10 mouse cellular contexts compared by ENCODE assay signal in the genomic region with DNA sequence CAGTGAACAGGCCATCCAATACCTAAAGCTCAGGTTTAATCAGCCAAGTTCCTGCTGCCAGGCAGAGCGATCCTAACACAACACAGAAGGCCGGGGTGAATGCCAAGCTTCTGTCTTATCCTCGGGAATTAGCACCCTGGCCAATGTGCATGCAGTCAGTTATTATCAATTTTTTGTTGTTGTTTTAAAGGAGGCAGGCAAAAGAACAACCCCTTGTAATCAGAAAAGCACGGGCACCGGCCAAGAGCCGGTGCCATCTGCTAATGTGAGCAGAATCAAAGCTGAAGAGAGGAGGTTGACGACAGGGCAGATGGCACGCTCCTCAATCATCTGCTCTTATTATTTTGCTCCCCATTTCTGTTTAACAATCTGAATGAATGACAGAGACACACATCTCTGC.
DNase-seq lines count a peak whose midpoint lies in the region; ATAC-seq and TF ChIP-seq lines count a peak whose summit lies in the region.
"Had no signal": no experiment of that assay in that cellular context is flagged by ENCODE, and none has a peak within 500 bp of the region (broad histone marks: within the 10 kb centered on the region; RNA-seq: fewer than 3 reads in every experiment).

No protein-coding gene starts in this region.

- H3K4me3 ChIP-seq in midbrain, embryonic 15.5 days = no peak overlapping the region
- no peak overlapping the region for H3K4me3 ChIP-seq in midbrain, embryonic 11.5 days (ENCODE audit: low read depth, low read length)
- H3K4me3 ChIP-seq in forebrain, embryonic 15.5 days = no peak overlapping the region
- no peak overlapping the region for H3K4me3 ChIP-seq in hindbrain, postnatal 0 days (ENCODE audit: low read length)
- H3K4me3 ChIP-seq: lung, embryonic 15.5 days had no signal

- H3K4me1 ChIP-seq in midbrain, embryonic 15.5 days = peaks cover 28% of the 10 kb centered on the region
- H3K4me1 ChIP-seq in midbrain, embryonic 11.5 days (ENCODE audit: control insufficient read depth, insufficient read depth, low read length) = no peaks in the 10 kb centered on the region
- H3K4me1 ChIP-seq in forebrain, embryonic 15.5 days = peaks cover 42% of the 10 kb centered on the region
- H3K4me1 ChIP-seq in hindbrain, postnatal 0 days (ENCODE audit: insufficient read depth, low read length) = peaks cover 9% of the 10 kb centered on the region

- no peak for TF ChIP-seq CTCF in hindbrain, postnatal 0 days (IDR thresholded peaks at IDR 0.05; ENCODE audit: low read depth)

- no peaks in the 10 kb centered on the region for H3K27me3 ChIP-seq in midbrain, embryonic 15.5 days (replicated peaks)
- H3K27me3 ChIP-seq in midbrain, embryonic 11.5 days (ENCODE audit: control insufficient read depth, insufficient read depth, low read length) = no peaks in the 10 kb centered on the region
- no peaks in the 10 kb centered on the region for H3K27me3 ChIP-seq in forebrain, embryonic 15.5 days
- H3K27me3 ChIP-seq in hindbrain, postnatal 0 days (ENCODE audit: insufficient read depth, low read length) = no peaks in the 10 kb centered on the region
- H3K27me3 ChIP-seq: lung, embryonic 15.5 days had no signal

- H3K4me2 ChIP-seq in midbrain, embryonic 15.5 days = no peak overlapping the region
- no peak overlapping the region for H3K4me2 ChIP-seq in midbrain, embryonic 11.5 days
- no peak overlapping the region for H3K4me2 ChIP-seq in forebrain, embryonic 15.5 days (replicated peaks)
- H3K4me2 ChIP-seq in hindbrain, postnatal 0 days (ENCODE audit: low read depth, low read length) = peak overlapping the region; percentile 11; the same call in 1 of the 2 replicates
- H3K4me2 ChIP-seq: lung, embryonic 15.5 days had no signal

- peak overlapping the region; percentile 45; the same call in 1 of the 2 replicates for H3K27ac ChIP-seq in midbrain, embryonic 15.5 days
- no peak overlapping the region for H3K27ac ChIP-seq in midbrain, embryonic 11.5 days (ENCODE audit: low read depth, low read length)
- peak overlapping the region; percentile 58 for H3K27ac ChIP-seq in forebrain, embryonic 15.5 days (replicated peaks)
- peak overlapping the region; percentile 52; the same call in 1 of the 2 replicates for H3K27ac ChIP-seq in hindbrain, postnatal 0 days
- H3K27ac ChIP-seq: lung, embryonic 15.5 days had no signal

- H3K9ac ChIP-seq in midbrain, embryonic 15.5 days = no peak overlapping the region
- no peak overlapping the region for H3K9ac ChIP-seq in midbrain, embryonic 11.5 days (ENCODE audit: low read length)
- H3K9ac ChIP-seq in forebrain, embryonic 15.5 days (replicated peaks) = no peak overlapping the region
- no peak overlapping the region for H3K9ac ChIP-seq in hindbrain, postnatal 0 days (replicated peaks; ENCODE audit: low read length)
- H3K9ac ChIP-seq: lung, embryonic 15.5 days had no signal

- 42% methylated on average over 8 of the region's 8 CpGs for WGBS in midbrain, embryonic 15.5 days
- WGBS in midbrain, embryonic 11.5 days = 89% methylated on average over 8 of the region's 8 CpGs
- WGBS in forebrain, embryonic 15.5 days = 15% methylated on average over 8 of the region's 8 CpGs
- 30% methylated on average over 8 of the region's 8 CpGs for WGBS in hindbrain, postnatal 0 days

- no peaks in the 10 kb centered on the region for H3K9me3 ChIP-seq in midbrain, embryonic 15.5 days
- H3K9me3 ChIP-seq in midbrain, embryonic 11.5 days (ENCODE audit: control insufficient read depth, low read length) = no peaks in the 10 kb centered on the region
- H3K9me3 ChIP-seq in forebrain, embryonic 15.5 days = no peaks in the 10 kb centered on the region
- no peaks in the 10 kb centered on the region for H3K9me3 ChIP-seq in hindbrain, postnatal 0 days (ENCODE audit: low read length)
- H3K9me3 ChIP-seq: lung, embryonic 15.5 days had no signal

- DNase-seq in midbrain, embryonic 11.5 days (ENCODE audit: low spot score, missing footprints) = no peak
- DNase-seq in hindbrain, postnatal 0 days (ENCODE audit: low spot score) = peak; percentile 86
- peak; percentile 42 for DNase-seq in telencephalon, adult 2 months (ENCODE audit: low read depth, low spot score)
- no peak for DNase-seq in urinary bladder, postnatal 4 days (ENCODE audit: low spot score in 2 of 2)
- no peak for DNase-seq in ovary, adult 18-20 months (ENCODE audit: low spot score)
- no peak for DNase-seq in kidney, postnatal 4 days
- DNase-seq: gastrocnemius, postnatal 36 days had no signal

- ATAC-seq in midbrain, embryonic 15.5 days (replicated peaks) = no peak
- no peak for ATAC-seq in midbrain, embryonic 11.5 days (ENCODE audit: low FRiP score)
- ATAC-seq in forebrain, embryonic 15.5 days (replicated peaks) = peak; percentile 86
- peak; percentile 86 for ATAC-seq in hindbrain, postnatal 0 days

- no peaks in the 10 kb centered on the region for H3K36me3 ChIP-seq in midbrain, embryonic 15.5 days (replicated peaks)
- H3K36me3 ChIP-seq in midbrain, embryonic 11.5 days (ENCODE audit: control insufficient read depth, insufficient read depth, low read length) = no peaks in the 10 kb centered on the region
- no peaks in the 10 kb centered on the region for H3K36me3 ChIP-seq in forebrain, embryonic 15.5 days
- H3K36me3 ChIP-seq in hindbrain, postnatal 0 days (ENCODE audit: insufficient read depth, low read length) = no peaks in the 10 kb centered on the region
- H3K36me3 ChIP-seq: lung, embryonic 15.5 days had no signal

Comparison
In these comparisons a context has a peak if more than half of its experiments do, and no peak if none do; other contexts are left out.
1. ATAC-seq: peak in forebrain, embryonic 15.5 days (single experiment) and hindbrain, postnatal 0 days (single experiment); none in midbrain, embryonic 15.5 days (single experiment) and midbrain, embryonic 11.5 days (single experiment).
2. DNase-seq: peak in hindbrain, postnatal 0 days (single experiment) and telencephalon, adult 2 months (single experiment); none in midbrain, embryonic 11.5 days (single experiment), urinary bladder, postnatal 4 days (0 of 2), ovary, adult 18-20 months (single experiment) and kidney, postnatal 4 days (0 of 2).